Mouse (Mus musculus): ENCODE data around the gene Ankrd9.

The Ankrd9 gene

DNA sequence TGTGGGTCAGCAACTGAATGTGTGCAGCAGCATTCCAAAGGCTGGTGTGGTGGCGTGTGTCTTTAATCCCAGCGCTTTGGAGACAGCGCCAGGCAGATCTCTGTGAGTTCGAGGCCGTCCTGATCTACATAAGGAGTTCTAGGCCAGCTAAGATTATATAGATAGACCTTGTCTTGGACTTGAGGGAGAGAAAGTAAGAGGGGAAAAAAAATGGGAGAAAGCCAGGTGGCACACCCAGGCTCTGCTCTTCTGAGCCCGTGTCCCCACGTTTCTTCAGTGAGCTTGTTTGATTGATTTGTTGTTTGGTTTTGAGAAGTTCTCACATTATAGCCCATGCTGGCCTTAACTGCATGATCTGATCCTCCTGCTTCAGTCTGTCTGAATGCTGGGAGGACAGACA lies 11.7 kb upstream of the Ankrd9 start:
- DNase-seq (ENCODE audit: low read depth, low spot score), result no peak

DNA sequence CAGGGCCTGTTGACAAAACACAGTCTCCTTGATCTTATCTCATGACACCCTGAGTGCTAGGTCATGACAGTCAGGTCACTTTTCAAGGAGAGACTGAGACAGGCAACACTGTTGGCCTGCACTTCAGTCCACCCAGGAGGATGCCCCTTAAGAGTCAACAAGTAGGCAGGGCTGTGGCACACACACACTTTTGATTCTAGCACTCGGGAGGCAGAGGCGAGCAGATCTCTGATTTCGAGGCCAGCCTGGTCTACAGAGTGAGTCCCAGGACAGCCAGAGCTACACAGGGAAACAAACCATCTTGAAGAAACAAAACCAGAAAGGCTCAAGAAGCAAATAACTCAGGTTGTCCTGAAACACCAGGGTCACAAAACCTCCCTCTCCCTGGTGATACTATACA lies 10.6 kb upstream of the Ankrd9 start:
- no peak for DNase-seq (ENCODE audit: low read depth, low spot score)

DNA sequence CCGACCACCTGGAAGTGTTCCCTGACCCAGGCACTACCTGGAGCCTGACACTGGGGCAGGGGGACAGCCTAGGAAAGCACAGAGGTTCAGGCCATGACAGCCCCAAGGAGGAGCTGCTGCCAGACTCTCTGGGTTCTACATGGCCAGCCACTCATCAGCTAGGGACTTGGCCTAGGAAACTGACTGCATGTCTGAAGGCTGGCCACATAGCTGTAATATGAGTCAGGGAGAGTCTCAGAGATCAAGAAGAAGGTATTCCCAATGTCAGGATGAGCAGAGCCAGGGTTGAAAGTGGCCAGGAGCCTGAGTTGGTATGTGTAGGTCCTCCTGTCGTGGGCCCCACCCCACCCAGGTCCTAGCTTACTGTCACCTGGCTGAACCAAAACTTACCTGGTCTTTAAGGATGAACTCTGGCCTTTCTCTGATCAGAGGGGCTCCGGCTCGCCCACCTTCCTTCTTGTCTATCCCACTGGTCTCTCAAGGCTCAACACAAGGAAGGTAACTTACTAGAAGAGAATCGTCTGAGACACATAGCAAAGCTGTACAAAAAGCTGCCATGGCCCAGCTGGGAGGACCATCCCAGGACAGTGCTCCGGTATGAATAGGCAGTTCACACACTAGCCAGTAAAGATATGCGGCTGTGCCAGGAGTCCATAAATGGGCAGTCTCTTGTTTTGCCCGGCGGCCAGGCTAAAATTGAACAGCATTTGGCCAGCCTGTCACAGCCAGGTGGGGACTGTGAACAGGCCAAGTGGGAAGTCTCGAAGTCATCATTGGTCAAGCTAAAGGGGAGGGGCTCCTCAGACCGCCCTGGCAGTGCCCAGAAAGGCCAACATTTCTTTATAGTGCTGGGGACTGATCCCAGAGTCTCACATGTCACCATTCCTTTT lies 7.9 kb upstream of the Ankrd9 start:
- DNase-seq (ENCODE audit: low read depth, low spot score), result peak; percentile 54

DNA sequence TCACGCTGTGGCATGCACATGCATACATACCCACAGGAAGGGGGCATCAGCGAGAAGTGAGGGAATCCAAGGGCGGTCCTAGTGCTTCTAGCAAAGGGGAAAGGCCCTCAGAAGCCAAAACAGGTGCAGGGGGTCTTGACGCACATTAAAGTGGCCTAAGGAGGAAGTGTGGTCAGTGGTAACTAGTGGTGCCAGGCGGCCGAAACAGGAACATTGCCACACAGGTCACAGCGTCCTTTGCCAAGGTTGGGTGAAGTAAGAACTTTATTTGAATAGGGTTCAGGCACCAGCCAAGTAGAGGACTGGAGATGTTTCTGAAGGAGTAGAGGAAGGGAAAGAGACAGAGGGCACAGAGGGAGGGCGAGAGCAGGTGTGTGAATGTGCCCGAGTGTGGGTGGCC lies 6.3 kb upstream of the Ankrd9 start:
- no peak for DNase-seq (ENCODE audit: low read depth, low spot score)

DNA sequence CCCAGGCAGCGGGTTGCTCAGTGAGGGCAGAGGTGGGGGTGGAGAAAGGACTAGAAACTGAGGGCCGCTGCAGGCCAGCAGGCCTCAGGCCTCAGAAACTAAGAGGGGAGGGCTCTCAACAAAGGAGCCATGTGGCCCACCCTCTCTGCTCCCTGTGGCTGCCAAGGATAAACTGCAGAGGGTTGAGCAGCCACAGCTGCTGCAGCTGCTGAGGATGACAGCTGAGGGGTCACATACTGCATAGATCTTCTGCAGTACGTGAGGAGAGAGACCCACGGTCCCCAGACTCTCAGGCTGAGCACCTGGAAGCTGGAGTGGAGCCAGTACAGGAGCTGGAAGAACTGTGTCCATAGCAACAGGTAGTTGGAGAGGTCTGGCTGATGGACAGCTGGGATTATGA lies 5.8 kb upstream of the Ankrd9 start:
- DNase-seq (ENCODE audit: low read depth, low spot score), result no peak

DNA sequence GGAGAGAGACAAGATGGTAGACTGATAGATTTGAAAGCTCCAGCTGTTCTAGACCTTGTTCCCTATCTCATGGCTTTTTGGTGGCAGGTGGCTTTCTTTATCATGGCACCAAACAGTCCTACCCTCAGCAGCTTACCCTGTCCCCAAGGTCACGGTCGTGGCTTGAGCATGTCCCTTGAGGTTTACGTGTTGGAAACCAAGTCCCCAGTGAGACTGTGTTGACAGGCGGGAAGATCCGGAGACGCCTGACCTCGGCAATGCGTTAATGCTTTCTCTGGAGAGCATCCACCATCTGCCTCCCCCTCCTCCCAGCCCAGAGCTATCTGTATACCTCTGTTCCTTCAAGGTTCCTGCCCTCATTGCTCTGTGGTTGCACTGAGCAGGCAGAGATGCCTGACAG lies 4.9 kb upstream of the Ankrd9 start:
- no peak for DNase-seq (ENCODE audit: low read depth, low spot score)

DNA sequence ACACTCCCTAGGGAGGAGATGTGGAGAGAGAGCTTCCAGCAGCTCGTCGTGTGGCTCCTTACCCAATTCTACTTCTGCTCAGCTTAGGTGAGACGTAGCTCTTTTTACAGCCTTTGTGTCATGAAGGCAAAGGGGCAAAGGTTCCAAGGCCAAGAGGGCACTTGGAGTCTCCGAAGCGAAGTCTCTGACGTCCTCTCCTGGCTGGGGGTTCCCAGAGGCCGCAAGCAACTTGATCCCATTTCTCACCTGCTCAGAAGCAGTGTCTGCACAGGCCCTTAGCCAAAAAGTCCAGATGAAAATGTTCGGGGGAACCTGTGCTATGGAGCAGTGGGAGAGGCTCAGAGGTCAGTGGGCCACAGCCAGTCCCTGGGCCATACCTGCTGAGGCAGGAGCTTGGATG lies 4.2 kb upstream of the Ankrd9 start:
- no peak for DNase-seq (ENCODE audit: low read depth, low spot score)

DNA sequence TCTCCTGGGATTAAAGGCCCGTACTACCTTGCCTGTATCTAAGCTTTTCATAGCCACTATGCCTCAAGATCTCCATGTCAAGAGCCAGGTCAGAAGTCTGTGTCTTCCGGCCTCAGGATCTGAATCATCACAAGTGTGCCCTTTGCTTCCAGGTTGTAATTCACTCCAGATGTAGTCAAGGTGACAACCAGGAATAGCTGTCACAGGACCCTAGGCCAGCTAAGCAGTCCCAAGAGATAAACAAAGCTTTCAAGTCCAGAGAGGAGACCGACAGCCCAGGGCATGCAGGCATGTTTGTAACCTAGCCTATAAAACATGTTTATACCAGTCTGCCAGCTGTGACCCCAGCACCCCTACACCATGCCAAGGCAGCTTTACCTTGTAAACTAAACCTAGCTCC lies 2.9 kb upstream of the Ankrd9 start:
- no peak for DNase-seq (ENCODE audit: low read depth, low spot score)

DNA sequence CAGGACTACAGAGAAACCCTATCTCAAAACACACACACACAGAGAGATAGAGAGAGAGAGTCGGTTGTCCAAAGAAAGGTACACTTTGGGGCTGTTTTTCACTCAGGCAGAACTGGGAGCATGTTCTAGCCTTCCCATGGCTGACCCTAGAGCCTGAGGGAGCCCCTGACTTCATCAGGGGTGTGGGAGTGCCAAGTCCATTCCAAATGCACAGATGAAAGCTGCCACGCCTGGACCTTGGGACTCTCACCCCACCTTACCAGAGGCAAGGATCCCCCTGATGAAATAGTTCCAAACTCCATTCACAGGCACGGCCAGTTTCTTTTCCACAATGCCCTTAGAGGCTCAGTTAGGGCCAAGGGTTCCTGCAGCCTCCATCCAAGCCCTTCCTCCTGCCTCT lies 968 bp upstream of the Ankrd9 start:
- no peak for DNase-seq (ENCODE audit: low read depth, low spot score)

DNA sequence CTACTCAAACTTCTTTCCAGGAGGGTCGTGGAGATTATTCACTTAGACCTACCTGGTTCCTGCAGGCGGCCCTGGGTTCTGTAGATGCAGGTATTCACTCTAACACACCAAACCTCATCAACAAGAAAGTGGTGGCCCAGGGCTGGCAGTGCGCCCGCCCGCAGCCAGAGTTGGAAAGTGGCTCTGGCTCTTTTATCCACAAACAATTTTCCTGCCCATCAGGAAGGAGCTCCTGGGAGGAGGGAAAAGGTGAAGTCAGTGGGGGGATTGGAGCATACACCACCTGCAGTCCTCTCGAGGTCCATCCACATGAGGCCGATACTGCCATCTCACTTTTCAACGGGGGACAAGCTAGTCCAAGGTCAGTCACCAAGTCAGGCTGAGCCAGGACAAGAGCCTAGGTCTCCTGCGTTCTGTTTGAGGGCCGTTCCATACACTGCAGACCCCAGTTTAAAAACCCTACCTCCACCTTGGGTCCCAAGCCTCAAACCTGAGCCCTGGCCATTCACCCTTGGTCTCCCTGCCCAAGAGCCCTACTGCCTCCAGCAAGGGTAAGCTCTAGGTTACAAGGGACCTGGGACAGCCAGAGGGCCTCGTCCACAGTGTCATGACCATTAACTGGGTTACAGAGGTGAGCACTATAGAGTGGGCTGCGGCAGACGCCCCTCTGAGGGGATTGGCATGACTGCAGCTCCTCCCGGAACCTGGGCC lies 789 bp downstream of the Ankrd9 start:
- DNase-seq (ENCODE audit: low read depth, low spot score), result no peak

DNA sequence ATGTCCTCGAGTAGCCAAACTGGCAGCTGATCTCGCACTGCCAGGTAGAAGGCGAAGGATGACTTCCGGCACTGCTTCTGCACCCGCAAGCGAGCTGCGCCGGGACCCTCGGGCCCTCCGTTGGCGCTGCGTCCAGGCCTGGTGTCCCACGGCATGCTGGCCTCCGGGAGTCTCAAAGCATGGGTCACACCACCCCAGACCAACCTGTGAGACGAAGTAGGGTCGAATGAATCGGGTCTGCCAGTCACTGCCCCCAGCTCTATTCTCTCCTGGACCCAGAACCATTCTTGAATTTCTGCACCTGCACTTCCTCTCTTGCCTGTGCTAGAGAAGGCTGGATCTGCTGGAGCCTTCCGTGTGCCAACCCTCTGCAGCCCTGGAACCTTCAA lies 1.5 kb downstream of the Ankrd9 start:
- no peak for DNase-seq (ENCODE audit: low read depth, low spot score)

DNA sequence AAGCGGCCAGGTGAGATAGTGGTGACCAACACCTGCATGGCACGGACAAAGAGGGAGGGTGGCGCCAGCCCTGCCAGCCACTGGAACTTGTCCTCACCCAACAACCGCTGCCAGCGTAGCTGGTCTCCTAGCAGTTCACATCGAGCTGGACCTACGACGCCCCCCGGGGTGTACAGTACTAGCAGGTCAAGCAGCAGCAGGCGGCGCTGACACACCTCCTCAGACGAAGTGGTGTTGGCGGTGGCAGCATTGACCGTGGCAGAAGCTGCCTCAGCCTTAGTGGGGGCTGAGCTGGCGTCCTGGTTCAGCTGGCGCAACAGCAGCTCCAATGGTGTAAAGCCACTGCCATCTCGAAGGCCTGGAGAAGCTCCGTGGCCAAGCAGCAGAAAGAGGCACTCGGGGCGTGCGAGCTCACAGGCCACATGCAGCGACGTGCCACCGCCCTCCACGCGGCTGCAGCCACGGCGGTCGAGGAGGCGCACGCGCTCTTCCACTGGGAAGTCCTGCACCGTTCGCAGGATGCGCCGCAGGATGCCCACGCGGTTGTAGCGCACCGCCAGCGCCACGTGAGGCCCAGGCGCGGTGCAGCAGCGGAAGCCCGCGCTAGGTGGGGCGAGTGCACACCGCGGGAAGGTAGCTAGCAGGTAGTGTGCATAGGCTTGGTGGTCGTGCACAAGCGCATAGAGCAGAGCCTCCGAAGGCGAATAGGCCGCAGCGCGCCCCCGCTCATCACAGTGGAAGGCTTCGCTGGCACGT lies 2.1 kb downstream of the Ankrd9 start:
- no peak for DNase-seq (ENCODE audit: low read depth, low spot score)

DNA sequence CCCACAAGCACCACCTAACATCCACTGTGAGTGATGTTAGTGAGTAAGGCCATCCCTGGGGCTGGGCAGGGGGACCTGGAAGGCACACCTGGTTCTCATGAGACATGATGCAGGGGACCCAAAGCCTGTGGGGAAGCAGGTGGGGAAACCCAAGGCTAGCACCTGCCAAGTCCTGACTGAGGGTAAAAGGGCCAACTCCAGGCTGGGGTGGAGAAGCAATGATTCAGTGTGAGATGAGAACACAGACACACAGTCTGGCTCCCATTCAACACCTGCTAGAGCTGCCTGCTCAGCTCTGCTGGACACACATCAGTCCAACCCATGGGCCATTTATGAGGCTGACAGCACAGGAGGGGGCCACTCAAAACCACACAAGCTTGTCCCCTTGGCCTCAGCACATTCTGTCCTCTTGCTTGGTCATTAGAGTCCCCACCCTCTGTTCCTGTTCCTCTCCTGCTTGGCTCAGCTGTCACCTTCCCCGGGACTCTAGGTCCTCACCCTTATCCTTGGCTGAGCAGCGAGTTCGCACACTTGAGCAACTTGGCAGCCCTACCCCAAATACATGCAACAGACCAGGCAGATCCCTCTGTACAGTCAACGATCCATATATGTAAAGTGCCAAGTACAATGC lies 2.9 kb downstream of the Ankrd9 start:
- no peak for DNase-seq (ENCODE audit: low read depth, low spot score)

DNA sequence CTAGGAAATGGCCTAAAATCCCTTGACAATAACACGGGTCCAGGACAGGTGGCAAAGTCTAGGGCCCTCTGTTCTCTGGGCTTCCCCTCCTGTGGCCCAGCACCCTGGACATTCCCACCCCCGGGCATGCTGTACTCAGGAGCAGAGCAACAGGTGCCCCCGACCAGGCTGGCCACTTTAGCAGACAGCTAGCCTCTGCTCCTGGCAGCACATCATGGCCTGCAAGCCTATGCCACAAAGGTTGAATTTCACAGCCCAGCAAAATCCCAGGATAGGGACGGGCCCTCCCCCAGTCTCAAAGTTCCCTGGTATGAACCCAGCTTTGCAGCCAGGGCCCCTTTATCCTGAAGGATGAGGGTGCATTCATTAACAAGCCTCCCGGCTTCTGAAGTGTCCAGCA lies 3.5 kb downstream of the Ankrd9 start:
- no peak for DNase-seq (ENCODE audit: low read depth, low spot score)

DNA sequence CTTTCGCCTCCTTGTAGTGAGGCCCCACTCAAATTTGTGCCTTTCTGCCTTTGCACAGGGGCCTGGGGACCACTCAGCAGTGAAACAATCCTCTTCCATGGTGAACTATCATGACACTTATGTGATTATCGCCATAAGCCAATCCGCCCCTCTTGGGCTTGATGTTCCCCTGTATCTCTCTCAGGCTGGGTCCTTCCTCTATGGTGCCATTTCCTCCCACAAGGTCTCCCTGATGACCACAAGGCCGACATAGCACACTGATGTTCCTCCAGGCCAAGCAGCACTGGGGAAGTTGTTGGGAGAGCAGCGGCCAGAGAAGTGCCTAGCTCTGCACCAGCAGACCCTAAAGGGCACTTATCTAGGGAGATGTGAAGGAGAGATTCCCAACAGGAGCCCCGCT lies 4.1 kb downstream of the Ankrd9 start:
- no peak for DNase-seq (ENCODE audit: low read depth, low spot score)

DNA sequence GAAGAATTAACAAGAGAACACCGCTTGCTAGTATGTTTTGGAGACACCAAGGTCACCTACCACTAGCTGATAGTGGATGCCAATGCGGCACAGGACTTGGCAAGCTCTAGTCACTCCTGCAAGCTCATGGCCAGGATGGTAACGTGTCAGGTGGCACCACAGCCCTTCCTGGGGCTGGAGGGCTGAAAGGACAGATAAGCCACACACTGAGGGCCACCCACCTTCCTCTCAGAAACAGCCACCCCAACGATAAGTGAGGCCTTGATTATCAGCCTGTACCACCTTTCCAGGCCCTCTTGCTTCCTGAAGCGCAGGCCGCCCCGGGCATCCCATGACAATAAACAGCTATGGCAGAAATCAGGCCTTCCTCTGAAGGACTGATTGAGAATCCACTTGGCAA lies 4.5 kb downstream of the Ankrd9 start:
- DNase-seq (ENCODE audit: low read depth, low spot score), result no peak

DNA sequence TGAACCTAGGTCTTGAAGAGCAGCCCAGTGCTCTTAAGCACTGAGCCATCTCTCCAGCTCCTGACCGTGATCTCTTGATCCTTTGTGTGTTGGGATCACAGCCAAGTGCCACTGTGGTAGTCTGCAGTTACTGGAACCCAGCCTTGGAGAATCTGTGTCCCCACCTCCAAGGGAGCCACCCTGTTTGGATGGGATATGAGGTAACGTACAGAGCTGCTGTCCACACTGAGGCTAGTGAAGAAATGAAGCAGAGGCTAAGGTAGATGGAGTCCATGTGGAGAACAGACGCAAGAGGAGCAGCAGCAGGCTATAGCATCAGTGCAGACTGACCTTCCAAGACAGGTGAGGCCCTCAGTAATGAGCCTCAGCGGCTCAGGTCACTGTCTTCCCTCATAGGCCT lies 5.0 kb downstream of the Ankrd9 start:
- no peak for DNase-seq (ENCODE audit: low read depth, low spot score)

DNA sequence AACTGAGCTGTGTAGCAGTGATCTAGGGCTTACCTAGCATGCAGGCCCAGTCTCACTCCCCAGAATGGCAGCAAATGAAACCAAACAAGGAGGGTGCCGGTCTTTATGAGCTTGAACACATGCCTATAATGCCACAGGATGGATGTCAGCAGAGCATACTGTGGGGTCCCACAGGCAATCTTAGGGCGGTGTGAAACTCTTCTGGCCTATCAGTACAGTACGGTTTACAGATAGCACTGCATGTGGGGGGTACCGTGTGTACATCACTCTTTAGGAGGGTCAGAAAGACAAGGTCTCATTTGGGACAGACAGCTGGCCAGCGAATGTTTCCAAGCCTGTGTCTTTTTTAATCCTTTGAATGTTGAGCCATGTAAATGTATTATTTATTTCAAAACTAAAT lies 6.9 kb downstream of the Ankrd9 start:
- DNase-seq (ENCODE audit: low read depth, low spot score), result no peak

DNA sequence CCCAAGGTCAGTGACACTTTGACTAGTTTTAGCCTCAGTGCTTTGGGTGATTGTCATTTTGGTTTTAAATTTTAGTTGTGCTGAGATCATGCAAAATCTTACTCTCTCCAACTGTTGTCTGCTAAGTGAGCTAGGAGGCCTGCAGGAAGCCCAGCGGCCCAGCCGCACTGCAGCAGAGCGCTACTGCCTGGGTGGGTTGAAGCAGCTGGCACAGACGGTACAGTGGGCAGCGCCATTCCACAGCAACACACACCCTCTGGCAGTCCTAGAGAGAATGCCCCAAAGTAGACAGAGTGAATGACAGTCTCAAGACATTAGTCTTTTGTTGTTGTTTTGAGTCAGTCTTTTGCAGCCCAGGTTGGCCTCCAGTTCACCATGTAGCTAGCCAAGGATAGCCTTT lies 8.4 kb downstream of the Ankrd9 start:
- no peak for DNase-seq (ENCODE audit: low read depth, low spot score)

DNA sequence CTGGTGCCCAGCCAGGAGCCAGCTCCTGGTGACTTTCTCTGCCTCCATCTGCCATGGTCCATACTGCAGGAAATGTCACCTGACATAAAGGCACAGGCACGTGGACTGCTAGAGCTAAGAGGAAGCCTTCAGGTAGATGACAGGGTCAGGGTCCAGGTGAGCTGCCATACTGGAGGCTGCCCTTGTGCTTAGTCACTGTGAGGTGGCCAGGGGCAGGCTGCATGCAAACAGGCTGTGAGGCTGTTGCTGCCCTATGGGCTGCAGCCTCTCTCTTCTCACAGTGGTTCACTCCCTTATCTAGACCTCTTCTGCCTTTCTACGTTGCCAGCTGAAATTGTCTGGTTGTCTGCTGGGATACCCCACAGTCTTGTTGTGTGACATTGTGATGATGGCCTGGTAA lies 11.7 kb downstream of the Ankrd9 start:
- no peak for DNase-seq (ENCODE audit: low read depth, low spot score)

DNA sequence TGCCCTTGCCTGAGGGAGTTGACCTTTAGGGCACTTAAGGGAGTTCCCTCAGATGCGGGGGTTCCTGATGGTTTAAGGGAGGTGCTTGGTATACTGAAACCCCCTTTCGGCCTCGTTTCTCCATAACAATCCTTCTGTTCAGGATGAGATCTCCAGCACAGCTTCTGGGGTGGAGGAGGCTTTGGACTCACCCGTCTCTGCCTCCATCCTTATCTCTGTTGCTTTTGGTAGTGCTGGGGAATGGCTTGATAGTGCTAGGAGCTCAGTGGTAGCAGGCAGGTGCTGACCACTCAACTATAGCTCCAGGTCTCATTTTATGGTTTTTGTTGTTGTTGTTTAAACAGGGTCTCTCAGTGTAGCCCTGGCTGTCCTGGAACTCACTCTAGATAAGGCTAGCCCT lies 12.8 kb downstream of the Ankrd9 start:
- no peak for DNase-seq (ENCODE audit: low read depth, low spot score)

DNA sequence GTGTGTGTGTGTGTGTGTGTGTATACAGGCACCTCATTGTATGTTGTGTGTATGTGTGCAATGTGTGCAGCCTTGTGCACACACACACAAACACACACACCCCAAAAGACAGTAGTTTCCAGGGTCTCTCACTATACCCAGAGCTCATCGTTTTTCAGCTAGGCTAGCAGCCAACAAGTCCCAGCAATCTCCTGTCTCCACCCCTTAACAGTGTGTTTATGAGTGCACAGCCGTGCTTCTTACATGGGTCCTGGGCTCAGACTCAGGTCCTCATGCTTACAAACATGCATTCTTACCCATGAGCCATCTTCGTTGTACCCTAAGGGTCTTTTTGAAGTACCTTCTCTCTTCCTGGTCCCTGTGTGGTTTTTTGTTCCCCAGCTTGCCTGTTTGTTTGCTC lies 13.3 kb downstream of the Ankrd9 start:
- no peak for DNase-seq (ENCODE audit: low read depth, low spot score)
